Mouse (Mus musculus) cerebellum, postnatal 14 days (tissue): ENCODE results near the gene Tmtc1.
A peak's percentile ranks its signal among the peaks of the same experiment; 100 is the strongest.

ENCODE experiments used
- DNase-seq, 2 experiments: peaks; one replicate each; pipeline ENCODE4 v3.0.0; 2021; ENCODE audit warnings: mixed read lengths in 2 of 2

Tmtc1 gene

DNA sequence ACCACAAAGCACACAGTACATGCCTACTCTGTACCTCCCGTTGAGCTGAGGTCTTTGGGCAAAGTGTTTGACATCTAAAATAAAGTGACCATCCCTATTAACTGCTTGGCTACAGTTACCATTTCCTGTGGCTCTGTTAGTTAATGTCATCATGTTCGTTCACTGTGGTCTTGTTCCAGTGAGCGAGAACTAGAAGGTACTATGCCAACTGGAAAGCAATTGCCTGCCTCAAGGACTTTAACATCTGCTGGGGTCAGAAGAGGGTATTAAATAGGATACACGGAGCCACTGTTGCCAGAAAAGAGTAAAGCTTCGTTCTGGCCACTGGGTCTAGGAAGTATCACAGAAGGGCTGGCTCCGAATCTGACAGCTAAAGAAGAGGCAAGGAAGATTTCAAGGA lies 23.8 kb downstream of the Tmtc1 start:
- peak; percentile 7 to 12 for DNase-seq

DNA sequence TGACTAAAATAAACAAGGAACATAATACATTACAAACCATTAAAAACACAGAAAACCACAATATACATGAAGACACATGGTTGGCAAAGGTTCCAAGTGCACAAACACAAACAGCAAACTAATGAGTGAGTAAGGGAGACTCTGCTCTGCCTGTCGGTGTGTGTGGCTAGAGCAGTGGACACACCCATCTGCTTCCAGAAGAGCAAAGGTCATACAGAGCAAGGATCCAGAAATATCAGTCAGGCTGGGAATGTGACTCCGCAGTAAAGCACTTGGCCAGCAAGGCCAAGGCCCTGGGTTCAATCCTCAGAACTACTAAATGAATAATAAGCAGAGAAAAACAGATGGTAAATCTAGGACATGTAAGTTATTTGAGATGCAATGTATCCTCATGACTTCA lies 27.6 kb downstream of the Tmtc1 start:
- DNase-seq = no peak

DNA sequence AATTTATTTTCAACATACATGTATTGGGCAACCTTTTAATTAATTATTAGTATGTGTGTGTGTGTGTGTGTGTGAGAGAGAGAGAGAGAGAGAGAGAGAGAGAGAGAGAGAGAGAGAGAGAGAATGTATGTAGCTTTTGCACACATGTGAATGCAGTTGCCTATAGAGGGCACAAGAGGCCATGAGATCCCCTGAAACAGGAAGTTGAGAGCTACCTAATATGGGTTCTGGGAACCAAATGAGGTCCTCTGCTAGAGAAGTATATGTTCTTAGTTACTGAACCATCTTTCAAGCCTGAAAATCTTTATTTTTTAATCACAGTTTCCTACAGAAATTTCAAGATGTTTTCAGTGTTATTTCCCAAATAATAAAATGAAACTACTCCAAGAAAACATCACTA lies 30.6 kb downstream of the Tmtc1 start:
- DNase-seq = no peak

DNA sequence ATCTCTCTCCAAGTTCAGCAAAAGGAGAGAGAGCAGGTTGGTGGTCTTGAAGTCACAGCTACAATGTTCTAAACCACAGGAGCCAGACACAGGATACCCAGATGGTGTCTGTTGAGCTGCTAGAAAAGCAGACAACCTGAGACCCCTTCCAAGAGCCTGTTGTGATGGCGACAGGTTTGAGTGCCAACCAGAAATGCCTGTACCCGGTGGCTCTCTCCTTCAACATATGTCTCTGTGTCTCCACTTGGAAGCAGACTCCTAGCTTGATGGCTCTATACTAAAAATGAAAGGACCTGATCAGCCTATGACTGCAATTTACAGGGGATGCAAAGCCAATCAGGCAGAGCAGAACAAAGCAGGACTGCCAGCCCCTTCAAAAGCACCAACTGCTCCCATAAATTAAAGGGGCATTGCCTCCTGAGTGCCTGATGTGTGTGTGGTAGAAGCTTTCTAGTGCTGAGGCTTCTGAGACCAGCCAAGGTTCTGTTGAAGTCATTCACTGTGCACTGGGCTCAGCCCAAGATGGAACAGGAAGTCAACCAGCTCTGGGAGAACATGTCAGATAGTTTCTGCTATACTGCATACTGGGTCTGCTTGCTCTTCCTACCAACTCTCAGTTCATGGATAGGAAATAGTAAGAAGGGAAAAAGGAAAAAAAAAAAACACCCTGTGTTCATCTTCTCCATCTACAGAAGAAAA lies 37.2 kb downstream of the Tmtc1 start:
- DNase-seq = peak; percentile 61 to 70

DNA sequence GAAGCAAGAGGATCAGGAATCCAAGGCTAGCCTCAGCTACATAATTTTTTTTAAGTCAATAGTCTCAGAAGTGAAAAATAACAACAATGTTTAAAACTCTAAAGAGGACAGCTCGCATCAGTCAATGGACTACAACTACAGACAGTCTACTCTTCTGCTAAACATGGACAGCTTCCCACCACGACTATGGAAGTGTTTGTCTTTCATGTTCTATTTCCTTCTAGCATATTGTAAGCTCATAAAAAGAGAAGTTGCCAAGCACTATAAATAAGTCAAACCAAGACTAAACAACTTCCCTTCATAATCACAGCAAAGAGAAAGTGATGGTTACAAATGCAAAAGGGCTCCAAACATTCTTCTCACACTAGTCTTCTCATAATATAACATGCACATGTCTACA lies 38.6 kb downstream of the Tmtc1 start:
- DNase-seq = no peak

DNA sequence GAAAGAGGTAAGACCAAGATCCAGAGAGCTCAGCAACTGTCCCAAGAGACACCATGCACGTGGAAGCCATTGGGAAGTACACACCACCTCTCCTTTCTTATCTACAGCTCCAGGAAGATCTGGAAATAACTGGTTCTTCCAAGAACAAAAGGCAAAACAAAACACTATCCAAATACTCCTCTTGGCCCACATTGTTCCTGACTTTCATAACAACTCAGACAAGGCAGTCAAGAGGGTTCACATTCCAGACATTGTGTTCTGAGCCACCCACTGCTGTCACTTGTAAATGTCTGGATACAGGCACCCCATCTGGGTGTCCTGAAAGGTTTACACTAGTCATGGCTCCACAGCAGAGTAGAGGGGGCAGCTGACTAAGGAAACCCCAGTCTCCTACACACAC lies 39.7 kb downstream of the Tmtc1 start:
- DNase-seq = no peak

DNA sequence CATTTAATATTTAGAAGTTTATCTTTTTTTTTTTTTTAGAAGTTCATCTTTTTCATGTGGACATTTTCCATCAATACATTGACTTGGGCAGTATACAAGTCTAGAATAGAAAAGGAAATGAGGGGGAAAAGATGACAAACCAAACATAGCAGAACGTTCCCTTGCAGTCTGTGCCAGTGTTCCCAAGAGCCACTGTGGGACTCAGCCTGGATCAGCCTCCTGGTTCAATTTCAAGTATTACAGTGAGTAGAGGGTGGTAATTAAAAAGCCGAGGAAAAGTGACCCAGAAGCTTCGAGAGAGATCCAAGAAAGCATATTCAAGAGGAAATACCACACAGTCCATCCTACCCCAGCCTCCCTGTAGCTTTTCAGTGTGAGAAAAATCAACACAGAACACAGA lies 40.4 kb downstream of the Tmtc1 start:
- no peak for DNase-seq

DNA sequence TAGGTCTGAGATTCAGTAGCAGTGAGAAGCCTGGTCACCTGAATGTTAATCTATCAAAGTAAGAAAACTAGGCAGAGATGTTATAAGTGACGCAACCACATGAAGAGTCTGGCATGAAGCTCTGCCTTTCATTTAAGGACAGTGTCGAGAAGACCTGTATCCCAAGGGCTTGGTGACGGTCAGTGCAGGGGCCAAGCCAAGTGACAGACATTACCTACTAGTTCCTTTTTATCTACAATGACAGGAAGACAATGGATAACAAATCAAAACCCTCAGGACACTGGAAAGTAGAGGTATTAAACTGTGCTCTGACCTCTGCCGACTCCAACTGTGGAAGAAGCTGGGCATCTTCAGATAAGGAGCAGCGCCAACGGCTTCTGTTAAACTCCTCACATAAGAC lies 43.2 kb downstream of the Tmtc1 start:
- DNase-seq = no peak

DNA sequence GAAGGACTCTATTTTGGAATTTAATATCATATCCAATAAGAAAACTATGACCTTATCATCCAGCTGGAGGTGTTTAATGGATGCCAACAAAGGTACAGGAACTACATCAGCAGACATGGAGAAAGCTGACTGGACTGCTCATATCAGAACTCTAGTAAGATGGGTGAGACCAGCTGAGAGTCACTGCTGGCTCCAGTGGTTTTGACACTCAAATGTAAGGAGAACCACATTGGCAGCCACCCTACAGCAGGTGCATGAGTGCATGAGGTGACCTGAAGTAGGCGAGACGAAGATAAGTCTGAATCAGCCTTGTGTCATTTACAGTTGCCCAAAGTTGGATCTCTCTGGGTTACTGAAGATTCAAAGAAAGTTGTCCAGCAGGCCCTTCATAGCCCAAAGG lies 44.6 kb downstream of the Tmtc1 start:
- no peak for DNase-seq

DNA sequence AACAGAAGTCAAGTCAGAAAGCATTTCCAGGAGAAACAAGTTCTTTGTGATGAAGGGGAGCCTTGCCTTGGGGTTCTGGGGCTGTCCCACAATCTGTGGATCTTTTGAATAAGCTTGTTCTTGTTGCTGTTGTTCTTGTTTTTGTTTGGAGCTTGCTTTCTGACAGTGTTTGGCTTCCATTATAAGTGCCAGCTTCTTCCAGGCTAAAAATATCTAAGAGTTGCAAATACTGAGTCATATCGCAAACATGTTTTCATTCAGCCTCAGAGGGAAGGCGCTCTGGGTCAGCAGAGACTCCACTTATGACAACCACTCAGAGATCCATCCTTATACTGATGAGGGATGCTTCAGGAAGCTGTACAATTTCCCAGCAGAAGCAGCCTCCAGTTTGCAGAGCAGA lies 45.3 kb downstream of the Tmtc1 start:
- DNase-seq = no peak

DNA sequence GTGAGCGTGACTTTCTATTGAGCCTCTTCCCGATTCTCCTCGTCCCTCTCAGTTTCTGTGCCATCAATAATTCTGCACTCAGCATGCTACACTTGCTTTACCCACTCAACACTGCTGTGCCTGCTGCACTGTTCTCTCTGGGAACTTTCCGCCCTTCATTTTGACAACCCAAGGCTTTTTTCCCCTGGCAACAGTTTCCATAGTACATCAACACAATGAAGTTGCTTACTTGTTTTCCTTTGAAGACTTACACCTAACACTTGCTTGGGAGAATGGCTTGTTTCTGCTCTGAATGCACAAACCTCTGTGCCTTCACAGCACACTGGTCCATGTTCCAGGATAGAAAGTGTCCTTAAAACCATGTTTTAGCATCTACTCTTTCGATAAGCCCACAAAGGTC lies 46.9 kb downstream of the Tmtc1 start:
- no peak for DNase-seq

DNA sequence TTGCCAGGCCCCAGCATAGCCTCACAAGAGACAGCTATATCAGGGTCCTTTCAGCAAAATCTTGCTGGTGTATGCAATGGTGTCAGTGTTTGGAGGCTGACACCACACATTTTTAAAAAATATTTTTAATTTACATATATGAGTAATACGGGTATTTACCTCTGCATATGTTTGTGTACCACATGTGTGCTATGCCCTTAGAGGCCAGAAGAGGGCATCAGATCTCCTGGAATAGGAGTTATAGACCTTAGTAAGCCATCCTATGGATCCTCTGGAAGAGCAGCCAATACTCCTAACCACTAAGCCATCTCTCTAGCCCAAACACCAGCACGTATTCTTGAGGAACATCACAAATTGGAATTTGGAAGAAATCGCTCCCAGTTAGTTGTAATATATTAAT lies 48.9 kb downstream of the Tmtc1 start:
- peak in 1 of 2 experiments; percentile 20 for DNase-seq

DNA sequence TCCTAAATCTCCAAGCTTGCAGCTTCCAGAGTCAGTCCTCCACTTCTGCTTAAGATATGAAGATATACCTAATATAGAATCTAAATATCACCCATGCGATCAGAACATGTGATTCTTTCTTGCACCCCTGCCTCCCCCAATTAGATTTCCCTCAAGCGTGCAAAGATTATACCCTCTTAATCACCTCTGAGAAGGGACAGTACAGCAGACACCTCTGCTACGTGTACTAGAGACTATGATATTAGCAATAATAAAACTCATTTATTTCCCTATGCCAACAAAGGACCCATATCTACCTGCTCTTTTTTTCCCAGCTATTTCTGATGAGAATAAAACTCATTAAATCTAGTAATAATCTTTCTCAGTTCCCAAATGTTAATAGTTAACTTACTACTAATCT lies 49.9 kb downstream of the Tmtc1 start:
- DNase-seq = no peak

DNA sequence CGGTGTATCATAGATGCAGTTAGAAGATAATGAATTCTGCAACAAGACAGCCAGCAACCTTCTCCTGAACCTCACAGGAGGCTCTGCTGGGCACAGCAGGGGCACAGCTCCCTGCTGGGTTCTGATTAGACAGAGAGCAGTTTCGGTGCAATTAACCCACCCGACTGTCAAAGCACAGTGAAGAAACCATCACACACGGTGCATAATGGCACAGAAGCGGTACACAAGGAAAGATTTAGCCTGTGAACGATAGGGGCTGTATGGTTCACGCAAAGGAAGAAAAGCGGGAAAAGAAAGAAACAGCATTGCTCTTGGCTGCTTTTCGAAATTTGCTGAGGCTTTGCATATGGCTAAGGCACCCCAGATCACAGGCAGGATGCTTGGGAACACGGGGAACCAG lies 52.0 kb downstream of the Tmtc1 start:
- DNase-seq = no peak

DNA sequence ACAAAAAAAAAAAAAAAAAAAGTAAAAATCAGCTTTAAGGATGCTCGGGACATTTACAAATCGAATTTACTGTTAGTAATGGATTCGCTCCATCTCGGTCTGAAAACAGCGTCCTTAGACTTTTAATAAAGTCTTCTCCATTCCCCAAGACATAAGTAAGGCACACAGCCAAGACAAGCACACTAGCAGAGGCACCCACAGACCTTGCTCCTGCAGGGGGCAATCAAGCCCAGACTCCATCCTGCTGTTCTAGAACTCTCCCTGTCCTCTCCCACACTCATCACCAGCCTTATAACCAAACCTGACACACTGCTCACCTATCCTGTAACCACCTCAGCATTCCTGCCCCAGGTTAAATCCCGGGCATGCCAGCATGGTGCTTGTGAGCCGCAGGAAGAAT lies 52.9 kb downstream of the Tmtc1 start:
- DNase-seq = no peak

DNA sequence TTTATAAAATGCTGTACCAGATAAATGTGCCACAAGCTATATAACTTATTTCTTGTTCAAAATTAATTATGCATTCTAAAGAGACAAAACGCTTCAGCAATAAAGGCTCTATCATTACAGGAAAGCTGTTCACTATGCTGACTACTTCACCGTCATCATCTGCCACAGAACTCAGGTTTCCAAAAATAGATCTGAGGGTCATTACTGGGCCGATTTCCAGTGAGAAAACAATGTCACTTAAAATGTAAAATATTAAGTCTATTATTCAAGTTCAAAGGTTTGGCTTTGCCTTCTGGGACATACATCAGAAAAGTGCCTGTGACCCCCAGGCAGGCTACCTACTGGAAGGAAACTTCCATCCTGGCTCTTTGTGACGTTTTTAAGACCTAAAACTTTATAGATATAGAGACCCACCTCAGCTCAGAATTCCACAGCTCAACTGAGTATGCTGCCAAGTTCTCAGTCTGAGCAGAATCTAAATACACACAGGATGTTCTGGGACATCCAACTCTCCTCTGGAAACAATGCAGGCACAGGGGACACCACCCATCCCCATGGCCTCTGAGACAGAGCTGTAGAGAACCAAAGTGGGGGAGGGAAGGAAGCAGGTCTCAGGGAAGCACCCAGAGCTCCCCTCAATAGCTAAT lies 53.4 kb downstream of the Tmtc1 start:
- DNase-seq = no peak

DNA sequence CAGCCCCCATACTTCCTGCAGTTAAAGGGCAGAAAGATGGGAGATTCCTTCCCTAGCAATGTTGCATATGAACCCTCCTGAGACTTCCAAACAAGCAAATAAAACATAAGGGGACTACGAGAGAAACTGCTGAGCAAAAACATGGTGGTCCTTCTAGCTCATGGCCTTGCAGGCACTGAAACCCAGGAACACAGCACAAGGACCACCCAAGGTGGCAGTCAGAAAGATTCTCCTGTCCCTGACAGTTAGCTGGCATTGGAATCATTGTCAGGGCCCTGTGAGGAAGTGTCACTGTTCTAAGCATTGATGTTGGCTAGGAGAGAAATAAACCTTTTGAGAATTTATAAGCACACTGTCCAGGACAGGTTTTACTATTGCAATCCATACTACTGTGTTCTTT lies 56.2 kb downstream of the Tmtc1 start:
- no peak for DNase-seq

DNA sequence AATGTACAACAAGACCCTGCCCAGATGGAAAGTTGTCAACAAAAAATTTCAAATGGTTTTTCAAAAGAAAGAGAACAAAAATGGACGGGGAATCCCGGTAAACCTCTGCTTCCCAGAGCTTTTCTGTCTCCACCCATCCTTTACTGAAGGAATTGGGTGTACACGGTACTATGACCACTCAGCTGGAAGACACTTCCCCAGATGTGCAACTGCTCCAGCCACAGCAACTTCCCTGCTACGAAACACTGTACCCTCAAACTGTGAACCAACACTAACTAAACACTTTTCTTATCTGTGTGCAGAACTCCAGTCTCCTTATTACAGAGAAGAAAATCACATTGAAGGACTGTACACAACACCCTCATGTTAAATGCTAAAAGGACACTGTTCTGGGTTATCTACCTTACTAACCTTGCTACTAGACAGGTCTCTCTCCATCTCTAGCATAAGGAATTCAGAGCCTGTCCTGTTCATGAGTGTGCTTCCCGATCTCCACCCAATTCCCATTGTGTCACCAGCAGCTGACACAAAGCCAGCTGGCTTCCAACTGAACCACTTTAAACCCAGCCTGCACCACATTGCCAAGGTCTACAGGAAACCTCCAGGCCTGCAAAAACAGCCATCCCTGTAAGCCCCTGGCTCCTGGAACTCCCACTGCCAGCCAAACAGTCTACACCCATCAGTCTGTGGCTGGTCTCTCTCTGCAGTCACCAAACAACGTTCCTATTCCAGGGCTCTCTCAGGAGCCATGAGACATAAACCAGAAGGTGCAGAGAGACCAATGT lies 59.9 kb downstream of the Tmtc1 start:
- DNase-seq = peak; percentile 28 to 57

DNA sequence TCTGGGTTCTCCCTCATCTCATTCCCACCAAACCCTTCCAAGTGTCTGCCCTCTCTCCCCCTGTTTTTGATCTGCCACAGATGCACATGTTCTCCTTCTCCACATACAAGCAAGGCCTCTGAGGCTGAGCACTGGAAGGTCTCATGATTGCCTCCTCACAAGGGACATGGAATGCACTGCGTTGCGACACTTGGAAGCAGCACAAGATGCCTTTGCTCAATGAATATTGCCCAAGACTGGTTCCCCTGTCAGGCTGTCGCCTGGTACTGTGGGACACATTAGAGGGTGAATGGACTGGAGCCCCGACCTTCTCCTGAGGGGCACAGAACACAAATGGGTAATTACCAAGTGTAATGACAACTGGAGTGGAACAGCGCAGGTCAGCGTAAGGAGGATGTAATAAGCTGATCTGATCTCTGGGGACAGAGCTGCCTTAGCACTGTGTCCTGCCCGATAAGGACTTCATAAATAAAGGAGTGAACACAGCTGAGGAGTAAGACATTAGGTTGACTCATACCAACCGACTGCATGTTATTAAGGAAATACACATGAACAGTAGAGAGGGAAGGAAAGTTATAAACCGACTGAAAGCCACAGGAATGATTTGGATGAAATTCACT lies 62.9 kb downstream of the Tmtc1 start:
- no peak for DNase-seq

DNA sequence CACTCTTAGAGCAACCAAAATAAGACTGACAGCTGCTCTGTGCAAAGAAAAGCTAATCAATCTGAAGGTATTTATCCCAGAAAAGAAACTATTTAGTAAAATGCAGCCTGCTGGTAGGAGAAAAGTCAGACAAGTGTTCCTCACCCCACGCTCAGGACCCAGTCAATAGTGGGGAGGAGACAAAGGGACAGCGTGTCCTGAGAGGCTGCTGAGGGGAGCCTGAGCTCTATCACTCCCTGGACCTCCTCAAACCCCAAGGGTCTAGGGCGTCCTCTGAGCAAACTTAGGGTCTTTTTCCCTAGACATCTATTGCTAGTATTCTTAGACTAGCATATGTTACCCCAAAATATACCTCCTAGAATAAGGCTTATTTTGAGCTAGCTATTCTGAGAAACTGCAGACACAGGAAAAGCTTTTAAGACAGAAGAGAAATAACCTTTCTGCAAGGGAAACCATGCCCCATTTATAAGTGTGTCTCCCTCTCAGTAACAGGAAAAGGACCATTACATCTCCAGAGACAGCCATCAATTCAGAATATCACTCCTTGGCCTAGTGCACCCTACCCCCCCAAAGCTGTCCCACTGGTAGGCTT lies 68.5 kb downstream of the Tmtc1 start:
- no peak for DNase-seq

DNA sequence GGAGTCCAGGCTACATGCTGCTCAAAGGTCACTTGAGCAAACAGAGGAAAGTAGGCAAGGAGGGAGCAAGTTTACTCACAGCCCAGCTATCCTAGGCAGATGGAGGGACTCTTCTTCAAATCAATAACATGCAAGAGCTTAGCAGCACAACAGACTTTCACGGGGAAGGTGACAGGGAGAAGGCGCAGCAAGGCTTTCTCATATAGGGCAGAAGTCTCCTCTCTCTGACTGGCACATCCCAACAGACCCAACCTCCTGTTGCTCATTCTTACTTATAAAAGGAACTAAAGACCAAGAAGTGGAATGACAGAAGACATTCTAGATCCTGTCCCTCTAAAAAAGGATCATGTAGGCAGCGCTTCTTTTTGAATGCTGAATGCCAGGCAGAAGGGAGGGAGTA lies 69.2 kb downstream of the Tmtc1 start:
- DNase-seq = no peak

DNA sequence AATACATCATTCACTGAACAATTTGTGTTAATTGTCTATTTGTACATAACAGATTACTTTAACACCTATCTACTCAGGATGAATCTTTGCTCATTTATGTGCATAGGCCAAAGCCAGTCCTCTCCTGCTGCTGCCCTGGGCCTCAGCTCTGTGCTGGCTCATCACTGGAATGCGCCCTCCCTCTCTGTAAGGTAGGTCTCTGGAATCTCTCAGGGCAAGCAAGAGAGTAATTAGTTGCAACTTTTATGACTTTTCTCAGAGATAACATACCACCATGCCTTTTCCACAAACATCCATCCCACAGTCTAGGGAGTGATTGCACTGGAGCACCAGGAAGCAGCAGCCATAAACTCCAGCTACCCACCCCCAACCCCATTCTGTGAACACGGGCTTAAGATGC lies 70.7 kb downstream of the Tmtc1 start:
- no peak for DNase-seq

DNA sequence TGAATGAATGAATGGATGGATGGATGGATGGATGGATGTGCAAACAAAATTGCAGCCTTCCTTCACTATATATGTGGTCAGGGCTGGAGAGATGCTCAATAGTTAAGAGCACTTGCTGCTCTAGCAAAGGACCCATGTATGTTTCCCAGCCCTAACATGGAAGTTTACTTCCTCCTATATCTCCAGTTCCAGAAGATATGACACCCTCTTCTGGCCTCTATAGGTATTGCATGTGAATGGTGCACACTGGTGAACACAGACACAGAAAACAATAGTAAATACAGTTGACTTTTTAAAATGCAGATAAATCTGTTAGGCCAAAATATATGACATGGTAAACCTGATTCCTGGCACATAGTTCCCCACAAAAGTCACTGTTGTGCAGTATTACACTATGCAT lies 73.0 kb downstream of the Tmtc1 start:
- DNase-seq = no peak
